Mouse (Mus musculus): ENCODE results near the gene Numa1. TPM values are rescaled to one million over a fixed set of nuclear protein-coding genes. Genes with fewer than 3 reads are reported as not detected.
"Not testable (repeated sequence)": the region's sequence is repeated elsewhere in the genome, so short reads cannot be mapped to it uniquely, and the experiment has no call there.

The Numa1 gene
- polyA plus RNA-seq, 1 experiment = 63.1 TPM

GRCm38 (mm10) chr7:101910138-101910537, 23.8 kb upstream of the Numa1 start:
- H3K27ac ChIP-seq (ENCODE audit: insufficient read depth, low read depth, low read length) = no peak overlapping the region
- peaks cover 15% of the 10 kb centered on the region; the same call in 1 of the 2 replicates for H3K4me1 ChIP-seq (ENCODE audit: control insufficient read depth, insufficient read depth, insufficient read length, low read length)
- WGBS = 78% methylated on average over 4 of the region's 4 CpGs
- no peaks in the 10 kb centered on the region for H3K27me3 ChIP-seq (ENCODE audit: control insufficient read depth, insufficient read depth, low read length)
- no peak overlapping the region for H3K4me3 ChIP-seq (ENCODE audit: low read depth, low read length)
- TF ChIP-seq CTCF (IDR thresholded peaks at IDR 0.05; ENCODE audit: extremely low read depth, insufficient read length, insufficient replicate concordance, low read depth, low read length) (no peak), POLR2A (IDR thresholded peaks at IDR 0.05; ENCODE audit: low read depth, low read length) (no peak)
- H3K36me3 ChIP-seq (ENCODE audit: control insufficient read depth, insufficient read depth, low read length) = peaks cover 39% of the 10 kb centered on the region

DNA sequence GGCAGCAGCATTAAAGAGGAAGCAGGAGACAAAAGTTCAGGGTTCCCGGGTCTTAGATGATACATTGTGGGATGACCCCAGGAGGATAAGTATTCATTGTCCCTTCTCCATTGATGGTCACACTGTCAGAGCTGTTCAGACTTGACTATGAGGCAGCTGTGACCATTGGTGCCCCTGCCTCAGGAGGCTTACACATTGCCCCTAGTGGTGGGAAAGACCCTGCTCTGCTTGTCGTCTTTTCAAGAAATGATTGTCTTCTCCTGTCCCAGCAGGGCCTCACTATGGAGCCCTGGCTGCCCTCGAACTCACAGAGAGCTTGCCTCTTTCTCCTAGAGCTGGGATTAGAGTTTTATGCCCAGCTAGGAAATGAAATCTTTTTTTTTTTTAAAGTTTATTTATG, 21.9 kb upstream of the Numa1 start:
- peaks cover 10% of the 10 kb centered on the region; the same call in 1 of the 2 replicates for H3K4me1 ChIP-seq (ENCODE audit: control insufficient read depth, insufficient read depth, insufficient read length, low read length)
- peaks cover 39% of the 10 kb centered on the region for H3K36me3 ChIP-seq (ENCODE audit: control insufficient read depth, insufficient read depth, low read length)
- no peak overlapping the region for H3K4me3 ChIP-seq (ENCODE audit: low read depth, low read length)
- no peaks in the 10 kb centered on the region for H3K27me3 ChIP-seq (ENCODE audit: control insufficient read depth, insufficient read depth, low read length)
- 79% methylated on average over 3 of the region's 3 CpGs for WGBS
- H3K27ac ChIP-seq (ENCODE audit: insufficient read depth, low read depth, low read length) = no peak overlapping the region
- TF ChIP-seq POLR2A (IDR thresholded peaks at IDR 0.05; ENCODE audit: low read depth, low read length) (no peak), CTCF (IDR thresholded peaks at IDR 0.05; ENCODE audit: extremely low read depth, insufficient read length, insufficient replicate concordance, low read depth, low read length) (peak; percentile 12; the same call in 1 of the 2 replicates)

- Histone ChIP-seq H3K4me3 (ENCODE audit: low read depth, low read length) (no peak overlapping the region), H3K27ac (ENCODE audit: insufficient read depth, low read depth, low read length) (no peak overlapping the region), H3K36me3 (ENCODE audit: control insufficient read depth, insufficient read depth, low read length) (peaks cover 10% of the 10 kb centered on the region), H3K4me1 (ENCODE audit: control insufficient read depth, insufficient read depth, insufficient read length, low read length) (no peaks in the 10 kb centered on the region), H3K27me3 (ENCODE audit: control insufficient read depth, insufficient read depth, low read length) (no peaks in the 10 kb centered on the region)
- peak; percentile 75; the same call in 1 of the 2 replicates for TF ChIP-seq CTCF (IDR thresholded peaks at IDR 0.05; ENCODE audit: extremely low read depth, insufficient read length, insufficient replicate concordance, low read depth, low read length)
- TF ChIP-seq POLR2A (IDR thresholded peaks at IDR 0.05; ENCODE audit: low read depth, low read length) = no peak
- 19% methylated on average over 1 of the region's 1 CpGs for WGBS
Measured at GRCm38 (mm10) chr7:101918071-101918470, 15.8 kb upstream of the Numa1 start.

DNA sequence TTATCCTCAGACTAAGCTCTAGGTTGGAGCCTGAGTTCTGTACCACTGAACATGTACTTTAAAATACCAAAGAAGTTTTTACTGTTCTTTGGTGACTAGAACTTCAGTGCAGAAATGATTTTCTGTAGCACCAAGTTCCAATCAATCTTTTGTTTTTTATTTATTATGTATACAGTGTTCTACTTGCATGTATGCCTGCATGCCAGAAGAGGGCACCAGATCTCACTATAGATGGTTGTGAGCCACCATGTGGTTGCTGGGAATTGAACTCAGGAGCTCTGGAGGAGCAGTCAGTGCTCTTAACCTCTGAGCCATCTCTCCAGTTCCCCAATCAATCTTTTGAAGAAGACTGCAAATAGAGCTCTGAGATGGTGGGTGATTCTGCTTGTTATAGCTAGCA, 8.0 kb upstream of the Numa1 start:
- H3K27ac ChIP-seq (ENCODE audit: insufficient read depth, low read depth, low read length); H3K27me3 ChIP-seq (ENCODE audit: control insufficient read depth, insufficient read depth, low read length); H3K36me3 ChIP-seq (ENCODE audit: control insufficient read depth, insufficient read depth, low read length); H3K4me3 ChIP-seq (ENCODE audit: low read depth, low read length); H3K4me1 ChIP-seq (ENCODE audit: control insufficient read depth, insufficient read depth, insufficient read length, low read length): not testable (repeated sequence)

DNA sequence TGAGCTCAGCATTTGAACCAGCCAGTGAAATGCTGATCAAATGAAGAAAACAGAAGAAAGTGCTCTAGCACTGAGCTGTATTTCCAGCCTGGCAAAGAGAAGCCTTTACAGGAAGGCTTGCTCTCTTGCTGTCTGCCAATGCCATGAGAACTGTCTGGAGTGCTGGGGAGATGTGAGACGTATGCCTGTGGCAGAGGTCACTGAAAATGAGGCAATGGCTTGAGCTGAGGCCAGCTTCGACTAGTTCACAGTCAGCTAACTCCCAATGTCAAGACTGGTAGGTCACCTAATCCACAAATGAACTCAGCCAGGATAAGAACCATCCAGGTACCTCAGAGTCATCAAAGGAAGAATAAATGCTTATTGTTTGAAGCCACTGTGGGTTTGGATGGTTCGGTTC, 5.8 kb upstream of the Numa1 start:
- Histone ChIP-seq H3K36me3 (ENCODE audit: control insufficient read depth, insufficient read depth, low read length) (no peaks in the 10 kb centered on the region), H3K27me3 (ENCODE audit: control insufficient read depth, insufficient read depth, low read length) (no peaks in the 10 kb centered on the region), H3K4me1 (ENCODE audit: control insufficient read depth, insufficient read depth, insufficient read length, low read length) (no peaks in the 10 kb centered on the region), H3K27ac (ENCODE audit: insufficient read depth, low read depth, low read length) (no peak overlapping the region), H3K4me3 (ENCODE audit: low read depth, low read length) (no peak overlapping the region)
- no peak for TF ChIP-seq CTCF (IDR thresholded peaks at IDR 0.05; ENCODE audit: extremely low read depth, insufficient read length, insufficient replicate concordance, low read depth, low read length)
- no peak for TF ChIP-seq POLR2A (IDR thresholded peaks at IDR 0.05; ENCODE audit: low read depth, low read length)
- 68% methylated on average over 3 of the region's 3 CpGs for WGBS

DNA sequence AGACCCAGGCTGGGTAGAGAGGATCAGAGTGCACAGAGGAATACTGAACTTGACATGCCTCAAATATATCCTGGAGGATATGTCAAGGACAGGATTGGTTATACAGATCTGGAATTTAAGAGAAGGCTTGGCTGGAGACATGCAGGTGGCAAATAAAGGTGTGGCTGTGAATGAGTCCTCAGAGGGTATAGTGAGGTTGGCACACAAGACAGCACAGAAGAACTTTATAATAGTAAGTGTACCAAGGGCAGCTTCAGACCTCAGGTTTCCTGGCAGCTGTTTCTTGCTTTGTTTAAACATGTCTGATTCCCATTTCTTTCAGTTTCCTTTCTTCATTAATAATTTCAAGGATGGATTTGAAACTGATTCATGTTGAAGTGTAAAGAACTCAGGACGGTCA, 1.4 kb upstream of the Numa1 start:
- Histone ChIP-seq H3K4me1 (ENCODE audit: control insufficient read depth, insufficient read depth, insufficient read length, low read length) (no peaks in the 10 kb centered on the region; the same call in 1 of the 2 replicates), H3K4me3 (ENCODE audit: low read depth, low read length) (no peak overlapping the region), H3K36me3 (ENCODE audit: control insufficient read depth, insufficient read depth, low read length) (no peaks in the 10 kb centered on the region), H3K27ac (ENCODE audit: insufficient read depth, low read depth, low read length) (peak overlapping the region; percentile 23; the same call in 1 of the 2 replicates), H3K27me3 (ENCODE audit: control insufficient read depth, insufficient read depth, low read length) (no peaks in the 10 kb centered on the region)
- 34% methylated on average over 1 of the region's 1 CpGs for WGBS
- TF ChIP-seq POLR2A (IDR thresholded peaks at IDR 0.05; ENCODE audit: low read depth, low read length) (no peak), CTCF (IDR thresholded peaks at IDR 0.05; ENCODE audit: extremely low read depth, insufficient read length, insufficient replicate concordance, low read depth, low read length) (no peak)

- WGBS = 2% methylated on average over 15 of the region's 15 CpGs
- TF ChIP-seq CTCF (IDR thresholded peaks at IDR 0.05; ENCODE audit: extremely low read depth, insufficient read length, insufficient replicate concordance, low read depth, low read length) (no peak), POLR2A (IDR thresholded peaks at IDR 0.05; ENCODE audit: low read depth, low read length) (no peak)
Measured at GRCm38 (mm10) chr7:101933300-101933699, 611 bp upstream of the Numa1 start.

DNA sequence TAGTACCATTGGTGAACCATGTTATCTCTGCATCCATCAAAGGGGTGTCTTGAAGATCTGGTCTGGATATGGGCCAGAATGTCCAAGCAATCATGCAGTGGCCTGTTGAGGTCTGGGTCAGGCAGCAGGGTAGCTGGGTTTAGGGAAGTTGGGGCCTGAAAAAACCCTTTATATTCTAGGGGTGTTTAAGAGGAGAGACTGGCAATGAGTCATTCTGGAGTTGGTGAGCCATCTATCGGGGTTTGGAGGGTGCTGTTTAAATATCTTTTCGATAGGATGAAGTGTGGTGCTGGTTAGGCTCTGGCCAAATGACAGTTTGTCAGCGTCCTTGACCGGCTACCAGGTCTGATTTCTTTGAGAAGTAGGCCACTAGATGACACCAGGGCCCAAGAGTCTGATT, 2.0 kb downstream of the Numa1 start:
- H3K4me1 ChIP-seq (ENCODE audit: control insufficient read depth, insufficient read depth, insufficient read length, low read length) = peaks cover 5% of the 10 kb centered on the region; the same call in 1 of the 2 replicates
- H3K4me3 ChIP-seq (ENCODE audit: low read depth, low read length) = no peak overlapping the region
- H3K36me3 ChIP-seq (ENCODE audit: control insufficient read depth, insufficient read depth, low read length) = no peaks in the 10 kb centered on the region; the same call in 1 of the 2 replicates
- no peaks in the 10 kb centered on the region for H3K27me3 ChIP-seq (ENCODE audit: control insufficient read depth, insufficient read depth, low read length)
- no peak overlapping the region for H3K27ac ChIP-seq (ENCODE audit: insufficient read depth, low read depth, low read length)
- 85% methylated on average over 4 of the region's 4 CpGs for WGBS
- no peak for TF ChIP-seq CTCF (IDR thresholded peaks at IDR 0.05; ENCODE audit: extremely low read depth, insufficient read length, insufficient replicate concordance, low read depth, low read length)
- no peak for TF ChIP-seq POLR2A (IDR thresholded peaks at IDR 0.05; ENCODE audit: low read depth, low read length)

More at GRCm38 (mm10) chr7:101933300-101933699, 611 bp upstream of the Numa1 start:
- H3K27ac ChIP-seq (ENCODE audit: insufficient read depth, low read depth, low read length) = peak overlapping the region; percentile 57
- peak overlapping the region; percentile 69 for H3K4me3 ChIP-seq (ENCODE audit: low read depth, low read length)
- no peaks in the 10 kb centered on the region for H3K36me3 ChIP-seq (ENCODE audit: control insufficient read depth, insufficient read depth, low read length)
- H3K27me3 ChIP-seq (ENCODE audit: control insufficient read depth, insufficient read depth, low read length) = no peaks in the 10 kb centered on the region
- no peaks in the 10 kb centered on the region; the same call in 1 of the 2 replicates for H3K4me1 ChIP-seq (ENCODE audit: control insufficient read depth, insufficient read depth, insufficient read length, low read length)
